Comparison of ENCODE assay signal across 12 mouse cellular contexts in genomic region chr9:115039245-115039644, GRCm38 (mm10). TPM values are rescaled to one million over a fixed set of nuclear protein-coding genes. Genes with fewer than 3 reads are reported as not detected.
DNase-seq lines count a peak whose midpoint lies in the region; ATAC-seq and TF ChIP-seq lines count a peak whose summit lies in the region.
"Had no signal": no experiment of that assay in that cellular context is flagged by ENCODE, and none has a peak within 500 bp of the region (broad histone marks: within the 10 kb centered on the region; RNA-seq: fewer than 3 reads in every experiment).

No protein-coding gene starts in this region.

- no peak for TF ChIP-seq CTCF in lung, embryonic 14.5 days (IDR thresholded peaks at IDR 0.05; ENCODE audit: low read depth)

- H3K36me3 ChIP-seq in lung, embryonic 14.5 days (ENCODE audit: insufficient read depth) = no peaks in the 10 kb centered on the region
- H3K36me3 ChIP-seq in embryonic facial prominence, embryonic 10.5 days (replicated peaks) = no peaks in the 10 kb centered on the region
- H3K36me3 ChIP-seq in intestine, embryonic 16.5 days (ENCODE audit: control insufficient read depth, insufficient read depth, low read length) = no peaks in the 10 kb centered on the region
- H3K36me3 ChIP-seq in neural tube, embryonic 15.5 days = no peaks in the 10 kb centered on the region
- H3K36me3 ChIP-seq: embryonic facial prominence, embryonic 12.5 days had no signal

- H3K4me3 ChIP-seq in lung, embryonic 14.5 days (ENCODE audit: low read depth, low read length) = no peak overlapping the region
- no peak overlapping the region for H3K4me3 ChIP-seq in embryonic facial prominence, embryonic 10.5 days
- H3K4me3 ChIP-seq in intestine, embryonic 16.5 days (ENCODE audit: low read length) = no peak overlapping the region
- no peak overlapping the region for H3K4me3 ChIP-seq in neural tube, embryonic 15.5 days (replicated peaks)
- H3K4me3 ChIP-seq: embryonic facial prominence, embryonic 12.5 days had no signal

- no peak overlapping the region for H3K4me2 ChIP-seq in lung, embryonic 14.5 days
- no peak overlapping the region for H3K4me2 ChIP-seq in intestine, embryonic 16.5 days (ENCODE audit: low read depth, low read length)
- H3K4me2 ChIP-seq in neural tube, embryonic 15.5 days = no peak overlapping the region
- H3K4me2 ChIP-seq: embryonic facial prominence, embryonic 12.5 days had no signal

- intact Hi-C loops in heart, postnatal 36 days (cut with DNase I) = no loop called here

- peak; percentile 48 for DNase-seq in lung, embryonic 14.5 days
- DNase-seq in lung, postnatal 10 days = no peak
- peak; percentile 37 for DNase-seq in embryonic facial prominence, embryonic 10.5 days (ENCODE audit: low spot score)
- DNase-seq in heart, postnatal 36 days = no peak
- no peak for DNase-seq in ovary, postnatal 36 days (ENCODE audit: low spot score)
- DNase-seq: kidney, postnatal 36 days; liver, postnatal 0 days; right cerebral cortex, postnatal 4 days had no signal

- no peak overlapping the region for H3K27ac ChIP-seq in lung, embryonic 14.5 days (ENCODE audit: low read depth)
- H3K27ac ChIP-seq in embryonic facial prominence, embryonic 10.5 days (replicated peaks) = no peak overlapping the region
- no peak overlapping the region for H3K27ac ChIP-seq in intestine, embryonic 16.5 days (ENCODE audit: low read length)
- H3K27ac ChIP-seq in neural tube, embryonic 15.5 days (replicated peaks) = 0 out of 2 replicates have a peak overlapping the region, but pooled peaks have one; percentile 41
- H3K27ac ChIP-seq: embryonic facial prominence, embryonic 12.5 days had no signal

- peak; percentile 66; the same call in 1 of the 2 replicates for ATAC-seq in lung, embryonic 14.5 days (ENCODE audit: insufficient read depth)
- peak; percentile 65 for ATAC-seq in intestine, embryonic 16.5 days
- ATAC-seq in neural tube, embryonic 15.5 days (ENCODE audit: low FRiP score) = no peak
- no peak for ATAC-seq in megakaryocyte-erythroid progenitor cell, adult 5-6 weeks (replicated peaks; ENCODE audit: low FRiP score, low TSS enrichment, poor library complexity, severe bottlenecking)
- ATAC-seq: liver, postnatal 0 days had no signal

- WGBS in lung, embryonic 14.5 days = 41% methylated on average over 7 of the region's 7 CpGs
- 72% methylated on average over 7 of the region's 7 CpGs for WGBS in embryonic facial prominence, embryonic 10.5 days
- 41% methylated on average over 7 of the region's 7 CpGs for WGBS in intestine, embryonic 16.5 days
- 26% methylated on average over 7 of the region's 7 CpGs for WGBS in neural tube, embryonic 15.5 days

- no peaks in the 10 kb centered on the region for H3K27me3 ChIP-seq in lung, embryonic 14.5 days (ENCODE audit: insufficient read depth, low read length)
- no peaks in the 10 kb centered on the region for H3K27me3 ChIP-seq in embryonic facial prominence, embryonic 10.5 days (replicated peaks; ENCODE audit: low read depth, poor library complexity, severe bottlenecking)
- no peaks in the 10 kb centered on the region for H3K27me3 ChIP-seq in intestine, embryonic 16.5 days (replicated peaks; ENCODE audit: control insufficient read depth, insufficient read depth, low read length)
- no peaks in the 10 kb centered on the region for H3K27me3 ChIP-seq in neural tube, embryonic 15.5 days (replicated peaks)
- H3K27me3 ChIP-seq: embryonic facial prominence, embryonic 12.5 days had no signal

- no peaks in the 10 kb centered on the region for H3K9me3 ChIP-seq in lung, embryonic 14.5 days (ENCODE audit: low read depth, low read length)
- no peaks in the 10 kb centered on the region for H3K9me3 ChIP-seq in embryonic facial prominence, embryonic 10.5 days
- no peaks in the 10 kb centered on the region for H3K9me3 ChIP-seq in intestine, embryonic 16.5 days (ENCODE audit: control insufficient read depth, low read length)
- H3K9me3 ChIP-seq in neural tube, embryonic 15.5 days (replicated peaks) = no peaks in the 10 kb centered on the region
- H3K9me3 ChIP-seq: embryonic facial prominence, embryonic 12.5 days had no signal

- no peak overlapping the region for H3K9ac ChIP-seq in lung, embryonic 14.5 days
- no peak overlapping the region for H3K9ac ChIP-seq in intestine, embryonic 16.5 days (ENCODE audit: low read depth, low read length)
- H3K9ac ChIP-seq in neural tube, embryonic 15.5 days (replicated peaks) = no peak overlapping the region
- H3K9ac ChIP-seq: embryonic facial prominence, embryonic 12.5 days; liver, postnatal 0 days had no signal

- no peaks in the 10 kb centered on the region for H3K4me1 ChIP-seq in lung, embryonic 14.5 days (ENCODE audit: insufficient read depth)
- H3K4me1 ChIP-seq in embryonic facial prominence, embryonic 10.5 days = peaks cover 24% of the 10 kb centered on the region
- H3K4me1 ChIP-seq in intestine, embryonic 16.5 days (ENCODE audit: control insufficient read depth, insufficient read depth, low read length) = peaks cover 6% of the 10 kb centered on the region; the same call in 1 of the 2 replicates
- peaks cover 30% of the 10 kb centered on the region for H3K4me1 ChIP-seq in neural tube, embryonic 15.5 days

RNA-seq across cellular contexts. Expression of gene Rps27rt, which starts 56.7 kb away (rescaled TPM):
- polyA plus RNA-seq in lung, embryonic 14.5 days (2014; fragmentation: Nextera tagmentation; extraction: Ambion mirVana) = 484 and 540 TPM in 2 replicates
- polyA plus RNA-seq in embryonic facial prominence, embryonic 10.5 days (2016; fragmentation: Nextera tagmentation; extraction: Ambion mirVana) = 232 and 250 TPM in 2 replicates
- polyA plus RNA-seq in intestine, embryonic 16.5 days (2015; fragmentation: Nextera tagmentation; extraction: Ambion mirVana) = 264 and 268 TPM in 2 replicates
- 186 and 258 TPM in 2 replicates for polyA plus RNA-seq in neural tube, embryonic 15.5 days (2015; fragmentation: Nextera tagmentation; extraction: Ambion mirVana)
- total RNA-seq in heart, postnatal 36 days (2021) = 10 to 100 TPM; 19.7 to 23.9 TPM
- 295 and 358 TPM in 2 replicates for total RNA-seq in megakaryocyte-erythroid progenitor cell, adult 5-6 weeks (2014; fragmentation: Nextera tagmentation)
- total RNA-seq in megakaryocyte-erythroid progenitor cell, adult 5-6 weeks (2017) = 148 and 204 TPM in 2 replicates

Comparison
In these comparisons a context has a peak if more than half of its experiments do, and no peak if none do; other contexts are left out.
1. DNase-seq: peak in lung, embryonic 14.5 days (single experiment) and embryonic facial prominence, embryonic 10.5 days (single experiment); none in lung, postnatal 10 days (single experiment), heart, postnatal 36 days (0 of 2) and ovary, postnatal 36 days (single experiment).
2. ATAC-seq: peak in lung, embryonic 14.5 days (single experiment) and intestine, embryonic 16.5 days (single experiment); none in neural tube, embryonic 15.5 days (single experiment) and megakaryocyte-erythroid progenitor cell, adult 5-6 weeks (single experiment).